Mouse (Mus musculus) CD8-positive naive resting alpha-beta T cell, adult 2 months (primary cell): ENCODE measurements around the gene Gm16503.
"Not testable (repeated sequence)": the region's sequence is repeated elsewhere in the genome, so short reads cannot be mapped to it uniquely, and the experiment has no call there.

ENCODE experiments used
- DNase-seq, 2 experiments: peaks; one replicate each; pipeline ENCODE4 v3.0.0; 2022; ENCODE audit warnings: low read depth in 2 of 2, low spot score in 2 of 2

Gm16503 gene

DNA sequence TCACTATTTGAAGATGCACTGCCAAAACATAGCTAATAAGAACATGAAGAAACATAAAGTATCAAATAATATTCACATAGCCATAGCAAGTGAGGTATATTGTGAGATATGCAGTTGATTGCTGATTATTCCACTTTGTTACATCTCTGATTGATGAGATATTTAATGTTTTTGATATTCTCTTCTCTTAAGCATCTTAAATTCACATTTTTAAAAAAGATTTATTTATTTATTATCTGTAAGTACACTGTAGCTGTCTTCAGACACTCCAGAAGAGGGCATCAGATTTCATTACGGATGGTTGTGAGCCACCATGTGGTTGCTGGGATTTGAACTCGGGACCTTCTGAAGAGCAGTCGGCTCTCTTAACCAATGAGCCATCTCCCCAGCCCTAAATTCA is at the start of gene Gm16503:
Gene Gm16503 (plus strand): TSS at position 301 of the 400 bp plus-strand sequence.
- DNase-seq, result not testable (repeated sequence)

- not testable (repeated sequence) for DNase-seq
Measured at GRCm38 (mm10) chr4:147492117-147492516, 47.9 kb upstream of the Gm16503 start, which contains the start of gene Zfp982. Gene Zfp982 (plus strand): TSS chr4:147492417.

- DNase-seq, result not testable (repeated sequence)
Measured at GRCm38 (mm10) chr4:147498772-147499613, 41.0 kb upstream of the Gm16503 start.

DNA sequence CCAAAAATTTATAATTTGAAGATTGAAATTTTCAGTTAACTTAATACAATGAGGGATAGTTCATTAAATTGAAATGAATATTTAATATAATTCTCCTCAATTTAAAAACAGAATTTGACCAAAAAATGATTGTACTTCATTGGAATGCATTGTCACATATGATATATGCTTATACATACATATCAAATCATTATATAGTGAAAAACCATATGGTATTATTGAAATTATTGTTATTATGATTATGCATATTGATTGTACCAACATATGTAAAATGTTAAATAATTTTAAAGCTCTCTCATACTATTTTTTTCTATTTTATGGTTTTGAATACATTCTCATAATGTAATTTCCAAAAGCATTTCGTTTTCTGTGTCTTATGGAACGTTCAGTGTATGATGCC is 30.8 kb upstream of the Gm16503 start:
- no peak for DNase-seq

DNA sequence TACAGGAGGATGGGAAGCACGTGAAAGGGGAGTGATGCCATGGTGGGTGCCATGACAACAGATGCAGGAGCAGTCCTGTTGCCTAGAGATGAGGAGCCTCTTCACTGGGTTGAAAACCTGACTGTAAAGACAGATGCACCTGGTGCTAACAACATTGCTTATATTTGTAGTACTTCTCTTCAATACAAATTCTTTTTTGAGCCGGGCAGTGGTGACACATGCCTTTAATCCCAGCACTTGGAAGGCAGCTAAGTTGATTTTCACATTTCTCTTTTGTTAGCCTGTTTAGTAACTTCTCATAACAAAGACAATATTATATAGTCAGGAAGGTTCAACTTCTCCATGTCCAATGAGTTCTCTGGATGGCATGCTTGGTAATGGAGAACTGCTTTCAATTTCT is 21.0 kb upstream of the Gm16503 start:
- DNase-seq, result no peak

DNA sequence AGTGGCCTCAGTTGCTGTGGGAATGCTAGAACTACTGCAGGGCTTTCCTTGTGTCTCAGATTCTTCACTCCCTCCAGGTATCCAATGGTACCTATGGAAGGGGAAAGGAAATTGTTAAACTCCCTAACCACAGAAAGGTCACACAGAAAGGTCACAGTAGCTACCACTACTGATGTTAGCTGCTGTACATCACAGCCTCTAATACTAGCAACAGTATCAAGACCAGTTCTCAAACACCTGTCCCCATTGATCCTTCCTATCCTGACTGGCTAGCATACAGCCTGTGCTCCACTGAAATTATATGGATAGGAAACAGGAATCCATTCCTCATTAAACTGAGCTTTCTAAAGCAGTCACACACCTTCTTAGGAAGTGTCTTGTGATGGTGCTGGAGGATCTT is 19.9 kb upstream of the Gm16503 start:
- no peak for DNase-seq

- DNase-seq, result no peak
Measured at GRCm38 (mm10) chr4:147525125-147525524, 14.9 kb upstream of the Gm16503 start.

GRCm38 (mm10) chr4:147530366-147530765 is 9.7 kb upstream of the Gm16503 start:
- DNase-seq, result no peak

DNA sequence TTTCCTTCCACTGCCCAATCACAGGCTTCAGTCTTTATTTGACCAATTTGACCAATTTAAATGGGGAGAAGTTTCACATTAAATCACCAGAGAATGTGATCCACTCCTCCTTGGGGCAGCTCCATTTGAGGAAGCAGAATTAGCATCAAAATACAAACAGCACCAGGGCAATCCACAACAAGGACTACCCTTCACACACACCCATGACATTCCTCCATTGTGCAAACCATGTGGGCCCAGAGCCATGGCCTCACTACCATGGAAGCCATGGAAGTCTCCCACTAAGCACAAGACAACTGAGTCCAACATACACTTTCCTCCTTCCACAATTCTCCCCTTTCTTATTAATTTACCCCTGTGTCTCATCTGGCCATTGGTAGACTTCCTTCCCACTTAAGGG is 4.1 kb upstream of the Gm16503 start:
- DNase-seq, result not testable (repeated sequence)

DNA sequence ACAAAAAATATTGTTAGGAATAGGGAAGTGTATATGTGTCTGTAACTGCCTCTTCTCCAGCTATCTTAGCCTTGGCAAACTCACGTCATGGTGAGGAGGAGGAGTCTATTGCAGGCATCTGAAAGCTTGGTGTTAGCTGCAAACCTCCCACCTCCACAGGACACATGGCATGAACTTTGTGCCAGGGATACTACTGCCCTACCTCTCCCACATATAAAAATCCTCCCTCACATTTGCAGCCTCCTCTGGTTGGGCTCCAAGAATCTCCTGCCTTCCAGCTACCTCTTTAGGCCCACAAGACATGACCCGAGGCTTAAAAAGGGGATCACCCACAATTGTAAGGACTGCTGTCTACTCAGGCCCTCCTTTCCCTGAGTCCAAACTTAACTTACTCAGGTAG is 2.3 kb upstream of the Gm16503 start:
- no peak for DNase-seq

GRCm38 (mm10) chr4:147541105-147541504 is 1.1 kb downstream of the Gm16503 start:
- DNase-seq, result no peak

GRCm38 (mm10) chr4:147553071-147553470 is 13.1 kb downstream of the Gm16503 start, which contains the start of gene Zfp985:
Gene Zfp985 (plus strand): TSS chr4:147553277.
- not testable (repeated sequence) for DNase-seq

DNA sequence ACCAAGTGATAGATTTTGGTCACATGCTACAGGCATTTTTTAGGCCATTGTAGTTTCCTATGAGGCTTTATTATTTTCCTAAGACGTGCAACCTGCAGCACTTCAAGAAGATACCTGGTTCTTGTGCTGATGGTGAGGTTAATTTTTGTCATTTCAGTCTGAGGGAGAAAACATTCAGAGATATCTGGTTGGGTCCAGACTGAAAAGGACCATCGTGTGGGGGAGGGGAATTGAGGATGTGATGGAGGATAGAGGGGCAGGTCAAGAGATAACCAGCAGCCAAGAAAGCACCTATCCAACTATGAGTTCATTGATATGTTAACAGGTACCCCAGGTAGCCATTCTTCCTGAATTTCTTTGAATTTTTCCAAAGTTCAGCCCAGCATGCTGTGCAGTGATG is 14.3 kb downstream of the Gm16503 start:
- DNase-seq, result not testable (repeated sequence)

GRCm38 (mm10) chr4:147556921-147557320 is 16.9 kb downstream of the Gm16503 start:
- not testable (repeated sequence) for DNase-seq

DNA sequence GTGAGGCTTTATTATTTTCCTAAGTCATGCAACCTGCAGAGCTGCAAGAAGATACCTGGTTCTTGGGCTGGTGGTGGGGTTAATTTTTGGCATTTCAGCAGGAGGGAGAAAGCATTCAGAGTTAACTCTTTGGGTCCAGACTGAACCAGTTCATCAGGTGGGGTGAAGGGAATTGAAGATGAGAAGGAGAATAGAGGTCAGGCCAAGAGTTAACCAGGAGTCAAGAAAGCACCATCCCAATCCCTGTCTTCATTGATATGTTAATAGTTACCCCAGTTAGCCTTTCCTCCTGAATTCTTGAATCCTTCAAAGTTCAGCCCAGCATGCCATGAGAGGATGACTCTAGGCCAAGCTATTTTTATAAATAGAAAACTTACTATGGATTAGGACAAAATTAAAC is 18.0 kb downstream of the Gm16503 start:
- not testable (repeated sequence) for DNase-seq

DNA sequence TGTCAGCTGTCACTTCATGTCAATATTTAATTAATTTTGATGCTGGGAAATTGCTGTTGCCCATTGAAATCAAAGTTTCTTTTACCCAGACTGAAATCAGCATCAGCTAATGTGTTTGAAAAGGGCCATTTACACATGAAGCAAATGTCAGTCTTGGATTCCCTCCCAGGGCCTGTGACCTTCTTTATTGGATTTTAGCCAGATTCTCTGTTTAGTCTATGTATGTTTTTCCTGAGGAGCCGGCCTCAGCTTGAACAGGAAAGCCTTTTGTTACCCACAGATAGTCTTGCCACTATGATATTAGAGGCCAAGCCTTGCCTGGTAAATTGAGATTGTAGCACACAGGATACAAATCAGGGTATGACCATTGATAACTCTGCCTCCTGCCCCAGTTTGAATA is 19.1 kb downstream of the Gm16503 start:
- DNase-seq, result not testable (repeated sequence)

DNA sequence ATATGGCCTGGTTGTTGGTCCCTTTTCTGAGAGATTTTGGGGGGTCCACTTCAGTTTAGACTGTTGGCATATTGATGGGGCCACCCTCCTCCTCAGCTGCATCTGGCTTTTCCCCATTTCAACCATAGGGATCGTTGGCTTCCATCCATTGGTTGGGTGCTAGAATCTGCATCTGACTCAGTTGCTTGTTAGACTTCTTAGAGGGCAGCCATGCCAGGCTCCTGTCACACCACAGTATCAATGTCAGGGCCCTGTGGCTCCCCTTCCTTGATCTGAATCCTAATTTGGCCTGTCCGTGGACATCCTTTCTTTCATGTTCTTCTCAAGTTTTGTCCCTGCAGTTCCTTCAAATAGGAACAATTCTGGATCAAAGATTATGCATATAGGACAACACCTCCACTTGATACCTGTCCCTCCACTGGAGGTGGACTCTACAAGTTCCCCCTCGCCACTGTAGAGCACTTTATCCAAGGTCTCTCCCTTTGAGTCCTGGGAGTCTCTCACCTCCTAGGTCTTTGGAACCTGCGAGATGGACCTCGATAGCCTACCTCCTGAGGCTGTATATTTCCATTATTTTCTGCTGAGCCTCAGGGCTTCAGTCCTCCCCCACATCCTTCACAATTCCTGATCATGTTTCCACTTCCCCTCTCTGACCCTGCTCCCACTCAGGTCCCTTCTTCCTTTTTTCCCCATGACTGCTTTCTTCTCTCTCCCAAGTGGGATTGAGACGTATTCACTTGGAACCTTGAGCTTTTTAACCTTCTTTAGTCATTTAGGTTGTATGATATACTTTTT is 25.6 kb downstream of the Gm16503 start:
- no peak for DNase-seq

- DNase-seq, result not testable (repeated sequence)
Measured at GRCm38 (mm10) chr4:147571156-147571555, 31.1 kb downstream of the Gm16503 start.

- DNase-seq, result not testable (repeated sequence)
Measured at GRCm38 (mm10) chr4:147579371-147579770, 39.4 kb downstream of the Gm16503 start.

- DNase-seq, result no peak
Measured at GRCm38 (mm10) chr4:147586511-147587473, 46.8 kb downstream of the Gm16503 start.
